Mouse (Mus musculus): ENCODE measurements around the gene Dusp13.

Gene Dusp13

DNA sequence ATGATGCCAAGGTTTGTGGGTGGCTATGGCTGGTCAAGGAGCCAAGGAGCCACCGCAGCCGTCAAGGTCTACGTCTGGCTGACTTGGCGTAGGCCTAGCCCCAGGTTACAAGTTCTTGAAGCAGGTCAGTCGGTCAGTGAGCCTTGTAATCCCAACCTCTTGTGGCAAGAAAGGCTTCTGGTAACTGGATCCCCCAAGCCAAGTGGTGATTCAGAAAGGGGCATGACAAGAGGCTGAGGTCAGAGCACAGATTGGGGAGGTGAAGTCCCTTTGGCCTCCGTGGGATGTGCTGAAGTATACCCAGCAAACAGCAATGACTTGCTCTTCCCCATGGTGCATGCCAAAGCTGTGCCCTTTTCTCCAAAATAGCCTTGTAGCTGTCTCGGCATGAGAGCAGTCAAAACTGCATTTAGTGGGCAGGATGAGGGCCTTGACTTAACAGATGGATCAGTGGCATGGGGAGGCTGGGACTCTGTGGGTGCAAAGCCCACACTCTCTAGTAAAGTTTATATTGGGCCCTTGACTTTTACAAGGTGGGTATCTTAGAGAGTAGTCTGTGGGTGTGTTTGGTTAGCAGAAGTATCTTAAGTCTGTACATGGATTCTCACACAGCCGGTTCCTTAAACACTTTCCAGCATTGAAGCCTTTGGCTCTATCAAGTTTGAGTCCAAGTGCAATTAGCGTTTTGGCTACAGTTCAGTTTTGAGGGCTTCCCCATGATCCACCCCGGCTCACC is 65.4 kb downstream of the Dusp13 start:
- TF ChIP-seq CTCF (conservative IDR thresholded peaks at IDR 0.05; ENCODE audit: low read length) (no peak), POU5F1 (IDR thresholded peaks at IDR 0.05; ENCODE audit: borderline replicate concordance, low read length) (no peak), NANOG (IDR thresholded peaks at IDR 0.05; ENCODE audit: borderline replicate concordance, low read length) (no peak)
- no peaks in the 10 kb centered on the region for H3K36me3 ChIP-seq (ENCODE audit: insufficient read depth, low read length)
- H3K4me1 ChIP-seq (replicated peaks; ENCODE audit: low read depth, low read length): peaks cover 42% of the 10 kb centered on the region
- peaks cover 46% of the 10 kb centered on the region for H3K27me3 ChIP-seq (ENCODE audit: insufficient read depth, low read length)
- H3K9me3 ChIP-seq (ENCODE audit: low read length): no peaks in the 10 kb centered on the region
- H3K4me3 ChIP-seq (replicated peaks; ENCODE audit: low read length): peak overlapping the region; percentile 77; the same call in 1 of the 2 replicates

DNA sequence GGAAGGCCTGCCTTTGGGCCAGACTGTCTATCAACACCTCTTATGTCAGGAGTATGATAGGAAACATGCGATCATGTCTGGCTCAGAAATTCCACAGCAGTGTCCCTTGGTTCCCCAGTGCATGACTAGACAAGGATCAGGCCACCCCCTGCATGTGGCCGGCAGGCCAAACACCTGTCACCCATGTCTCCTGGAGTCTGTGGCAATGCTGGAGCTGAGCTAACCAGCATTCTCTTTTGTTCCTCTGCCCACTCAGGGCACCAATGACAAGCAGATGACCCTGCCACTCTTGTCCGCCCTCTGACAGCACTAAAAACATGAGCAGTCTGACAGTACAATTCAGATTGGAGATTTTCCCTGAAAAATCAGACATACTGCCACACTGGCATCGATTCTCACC is 67.1 kb downstream of the Dusp13 start:
- TF ChIP-seq POU5F1 (IDR thresholded peaks at IDR 0.05; ENCODE audit: borderline replicate concordance, low read length) (no peak), CTCF (conservative IDR thresholded peaks at IDR 0.05; ENCODE audit: low read length) (no peak), NANOG (IDR thresholded peaks at IDR 0.05; ENCODE audit: borderline replicate concordance, low read length) (no peak)
- Histone ChIP-seq H3K36me3 (ENCODE audit: insufficient read depth, low read length) (no peaks in the 10 kb centered on the region), H3K4me1 (replicated peaks; ENCODE audit: low read depth, low read length) (peaks cover 38% of the 10 kb centered on the region), H3K4me3 (replicated peaks; ENCODE audit: low read length) (no peak overlapping the region), H3K9me3 (ENCODE audit: low read length) (no peaks in the 10 kb centered on the region), H3K27me3 (ENCODE audit: insufficient read depth, low read length) (peaks cover 44% of the 10 kb centered on the region)
